Mouse (Mus musculus): ENCODE data around the gene Fam83c. TPM values are rescaled to one million over a fixed set of nuclear protein-coding genes. Genes with fewer than 3 reads are reported as not detected.

Fam83c gene
- total RNA-seq, 2 experiments from 2014 or later, result not detected

- no peak for DNase-seq (ENCODE audit: extremely low spot score in 1 of 2, low spot score in 2 of 2)
- intact Hi-C loops (cut with DNase I), result no loop called here
Measured at GRCm38 (mm10) chr2:155805925-155806255, 28.8 kb downstream of the Fam83c start.

DNA sequence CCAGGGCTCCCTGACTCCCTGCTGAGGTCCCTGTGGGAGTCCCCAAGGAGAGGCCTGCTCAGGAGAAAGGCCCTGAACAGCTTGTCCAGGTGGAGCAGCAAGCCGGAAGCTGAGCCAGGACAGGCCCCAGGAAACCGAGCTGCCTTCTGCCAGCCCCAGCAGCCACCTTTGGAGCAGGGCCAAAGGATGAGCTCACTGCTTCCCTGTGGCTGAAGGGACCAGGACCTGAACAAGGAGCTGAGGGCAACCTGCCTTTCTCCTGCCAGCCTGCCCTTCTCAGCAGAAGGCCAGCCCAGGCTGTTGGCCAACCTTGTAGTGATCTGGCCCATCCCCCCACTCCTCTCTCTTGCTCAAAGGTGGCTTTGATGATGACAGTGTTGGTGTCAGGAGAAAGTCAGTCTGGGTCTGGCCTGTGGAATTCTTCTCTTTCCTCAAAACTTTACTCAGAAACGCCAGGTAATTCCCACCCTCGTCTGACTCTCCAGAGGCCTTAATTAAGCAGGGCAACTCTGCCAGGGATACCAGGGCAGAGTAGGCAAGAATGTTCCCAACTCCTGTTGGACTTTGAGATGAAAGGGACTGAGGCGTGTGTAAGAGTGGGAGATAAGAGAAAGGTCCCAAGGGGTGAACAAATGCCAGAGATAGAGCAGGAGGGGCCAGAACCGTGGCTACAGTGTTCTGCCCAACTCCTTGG is 29.3 kb downstream of the Fam83c start:
- DNase-seq (ENCODE audit: extremely low spot score in 1 of 2, low spot score in 2 of 2), result peak in 1 of 2 experiments; percentile 50
- intact Hi-C loops (cut with DNase I), result no loop called here

DNA sequence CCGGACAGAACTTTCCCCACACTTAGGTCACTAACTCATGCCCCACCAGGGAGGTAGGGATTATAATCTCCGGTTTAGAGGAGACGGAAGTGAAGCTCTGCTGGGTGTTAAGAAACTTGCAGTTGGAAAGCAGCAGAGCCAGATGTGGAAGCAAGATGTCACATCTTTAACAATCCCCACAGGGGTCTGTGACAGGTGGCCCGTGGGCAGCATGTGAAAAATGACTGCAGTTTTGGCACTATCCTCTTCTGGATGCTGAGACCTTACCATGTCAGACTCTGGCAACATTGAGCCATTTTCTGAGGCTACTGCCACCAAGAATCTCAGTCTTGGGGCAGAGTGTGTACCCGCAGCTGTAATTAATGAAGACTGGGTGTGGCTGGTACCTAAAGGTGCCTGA is 30.6 kb downstream of the Fam83c start:
- no peak for DNase-seq (ENCODE audit: extremely low spot score in 1 of 2, low spot score in 2 of 2)
- intact Hi-C loops (cut with DNase I), result no loop called here

DNA sequence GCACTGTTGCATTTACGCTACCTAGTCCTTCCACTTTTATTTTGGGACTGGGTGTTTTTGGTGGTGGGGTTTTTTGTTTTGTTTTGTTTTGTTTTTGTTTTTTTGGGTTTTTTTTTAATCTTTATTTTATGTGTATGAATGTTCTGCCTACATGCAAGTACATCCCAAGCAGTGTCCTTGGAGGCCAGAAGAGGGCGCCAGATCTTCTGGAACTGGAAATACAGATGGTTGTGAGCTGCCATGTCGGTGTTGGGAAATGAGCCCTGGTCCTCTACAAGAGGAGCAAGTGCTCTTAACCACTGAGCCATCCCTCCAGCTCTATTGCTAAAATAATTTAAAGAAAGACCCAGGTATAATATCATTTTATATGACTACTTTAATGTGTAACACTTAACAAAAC is 31.9 kb downstream of the Fam83c start:
- DNase-seq (ENCODE audit: extremely low spot score in 1 of 2, low spot score in 2 of 2), result no peak
- intact Hi-C loops (cut with DNase I), result no loop called here

- intact Hi-C loops (cut with DNase I), result no loop called here
- DNase-seq (ENCODE audit: extremely low spot score in 1 of 2, low spot score in 2 of 2), result no peak
Measured at GRCm38 (mm10) chr2:155798613-155799012, 36.0 kb downstream of the Fam83c start.

- DNase-seq (ENCODE audit: extremely low spot score in 1 of 2, low spot score in 2 of 2), result no peak
- intact Hi-C loops (cut with DNase I), result no loop called here
Measured at GRCm38 (mm10) chr2:155794674-155795445, 39.8 kb downstream of the Fam83c start.

DNA sequence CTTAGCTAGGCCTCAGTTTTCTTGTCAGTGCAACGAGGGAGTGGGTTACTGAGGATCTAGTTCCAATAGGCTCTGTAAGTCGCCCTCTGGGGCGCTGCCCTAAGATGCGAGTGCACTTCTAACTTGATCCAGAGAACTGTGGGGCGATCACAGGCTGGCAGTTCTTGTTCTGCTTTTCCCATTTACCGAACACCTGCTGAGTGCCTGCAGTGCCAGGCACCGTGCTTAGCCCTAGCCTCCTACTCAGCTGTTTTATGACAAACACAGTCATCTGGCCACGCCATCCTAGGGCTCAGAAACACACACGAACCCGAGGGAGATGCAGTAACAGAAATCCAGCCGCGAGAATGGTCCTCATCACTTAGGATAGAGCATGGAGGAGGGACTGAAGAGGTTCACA is 41.8 kb downstream of the Fam83c start:
- intact Hi-C loops (cut with DNase I), result no loop called here
- no peak for DNase-seq (ENCODE audit: extremely low spot score in 1 of 2, low spot score in 2 of 2)

- intact Hi-C loops (cut with DNase I), result no loop called here
Measured at GRCm38 (mm10) chr2:155787949-155788931, 46.4 kb downstream of the Fam83c start.

GRCm38 (mm10) chr2:155786905-155787304 is 47.7 kb downstream of the Fam83c start:
- DNase-seq (ENCODE audit: extremely low spot score in 1 of 2, low spot score in 2 of 2), result no peak
- intact Hi-C loops (cut with DNase I), result no loop called here

More at GRCm38 (mm10) chr2:155787949-155788931, 46.4 kb downstream of the Fam83c start:
- DNase-seq (ENCODE audit: extremely low spot score in 1 of 2, low spot score in 2 of 2), result no peak

GRCm38 (mm10) chr2:155784534-155784933 is 50.1 kb downstream of the Fam83c start:
- intact Hi-C loops (cut with DNase I), result no loop called here
- no peak for DNase-seq (ENCODE audit: extremely low spot score in 1 of 2, low spot score in 2 of 2)

GRCm38 (mm10) chr2:155779506-155779905 is 55.1 kb downstream of the Fam83c start:
- intact Hi-C loops (cut with DNase I), result no loop called here
- DNase-seq (ENCODE audit: extremely low spot score in 1 of 2, low spot score in 2 of 2), result no peak

DNA sequence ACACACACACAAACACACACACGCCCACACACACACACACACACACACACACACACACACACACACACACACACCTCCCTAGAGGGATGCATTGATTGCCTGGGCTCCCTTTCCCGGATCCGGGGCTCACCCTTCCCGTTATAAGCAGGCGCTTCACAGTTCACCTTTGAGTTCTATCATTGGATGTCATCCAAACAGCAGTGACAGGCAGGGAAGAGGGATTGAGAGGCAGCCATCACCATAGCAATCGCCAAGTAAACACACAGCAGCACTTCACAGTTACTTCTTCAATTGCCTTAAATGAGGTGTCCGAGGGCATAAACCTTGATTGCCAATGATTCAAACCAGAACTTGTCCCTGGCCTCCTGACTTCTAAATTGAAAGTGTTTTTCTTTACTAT is 55.6 kb downstream of the Fam83c start:
- intact Hi-C loops (cut with DNase I), result no loop called here
- DNase-seq (ENCODE audit: extremely low spot score in 1 of 2, low spot score in 2 of 2), result no peak

DNA sequence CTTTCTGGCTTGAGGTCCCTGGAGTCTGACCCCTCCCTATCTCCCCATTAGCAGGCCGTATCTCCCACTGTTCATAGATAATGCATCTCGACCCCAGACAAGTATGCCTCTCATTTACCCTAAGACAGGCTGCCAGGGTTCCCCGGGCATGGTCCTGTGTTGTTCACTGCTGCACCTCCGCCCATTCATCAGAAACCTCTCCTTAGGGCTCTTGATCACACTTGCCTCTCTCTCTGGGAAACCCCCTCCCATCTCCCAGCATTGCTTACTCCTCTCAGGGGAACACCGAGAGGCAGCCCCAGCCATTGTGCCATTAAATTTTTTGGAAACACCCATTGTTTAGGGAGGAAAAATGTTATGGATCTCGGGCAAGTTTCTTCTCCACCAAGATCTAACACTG is 56.6 kb downstream of the Fam83c start:
- no peak for DNase-seq (ENCODE audit: extremely low spot score in 1 of 2, low spot score in 2 of 2)
- intact Hi-C loops (cut with DNase I), result no loop called here

- DNase-seq (ENCODE audit: extremely low spot score in 1 of 2, low spot score in 2 of 2), result no peak
- intact Hi-C loops (cut with DNase I), result no loop called here
Measured at GRCm38 (mm10) chr2:155777688-155777985, 57.0 kb downstream of the Fam83c start.

Other genes starting within 250 kb of the Fam83c start
- gene Gss, start 242.0 kb downstream of the Fam83c start, total RNA-seq (2021), result 10 to 100 TPM; 13.5 to 16.4 TPM
- gene Myh7b, start 223.6 kb downstream of the Fam83c start, total RNA-seq (2021), result 1 to 10 TPM; 3.4 to 3.9 TPM
- gene Trpc4ap, start 142.5 kb downstream of the Fam83c start, total RNA-seq (2021), result 100 to 1,000 TPM; 135 TPM
- gene Edem2, start 105.4 kb downstream of the Fam83c start, total RNA-seq (2021), result 10 to 100 TPM; 19.2 to 19.8 TPM
- not detected for gene Gm17581, start 99.0 kb downstream of the Fam83c start, total RNA-seq (2021)
- gene Procr, start 83.7 kb downstream of the Fam83c start, total RNA-seq (2021), result 1 to 10 TPM; 2.3 to 3.0 TPM
- gene Mmp24, start 59.5 kb downstream of the Fam83c start, total RNA-seq (2021), result 10 to 100 TPM; 63.7 to 75.3 TPM
- 10 to 100 TPM; 36.8 to 39.4 TPM for gene BC029722, start 15.4 kb downstream of the Fam83c start, total RNA-seq (2021)
- 10 to 100 TPM; 76.0 to 87.8 TPM for gene Eif6, start 7.9 kb downstream of the Fam83c start, total RNA-seq (2021)
- gene Uqcc1, start 95.5 kb upstream of the Fam83c start, total RNA-seq (2021), result 10 to 100 TPM; 51.8 to 52.9 TPM
- not detected for gene Gm15557, start 105.9 kb upstream of the Fam83c start, total RNA-seq (2021)
- gene Gdf5, start 110.5 kb upstream of the Fam83c start, total RNA-seq (2021), result 1 to 10 TPM in 1 of 2 experiments, under 1 TPM in 1; 0.77 to 1.0 TPM
- 10 to 100 TPM; 16.2 to 17.5 TPM for gene Cep250, start 121.6 kb upstream of the Fam83c start, total RNA-seq (2021)
- gene 6430550D23Rik, start 173.1 kb upstream of the Fam83c start, total RNA-seq (2021), result 1 to 10 TPM in 1 of 2 experiments, under 1 TPM in 1; 0.34 to 1.0 TPM
- gene Ergic3, start 173.2 kb upstream of the Fam83c start, total RNA-seq (2021), result 100 to 1,000 TPM; 217 to 229 TPM
- gene Fer1l4, start 218.1 kb upstream of the Fam83c start, total RNA-seq (2021), result under 1 TPM in 1 of 2 experiments, not detected in 1; 0.14 TPM
- gene Spag4, start 230.3 kb upstream of the Fam83c start, total RNA-seq (2021), result 1 to 10 TPM; 6.9 TPM

Data from left cerebral cortex, postnatal 10 days (tissue).